Mouse (Mus musculus) frontal cortex, adult 2 months (tissue): ENCODE measurements around the gene Sema3b. TPM values are rescaled to one million over a fixed set of nuclear protein-coding genes. Genes with fewer than 3 reads are reported as not detected.

Experiments used
- DNase-seq, 2 experiments: peaks; one replicate each; pipeline ENCODE4 v3.0.0; 2022; ENCODE audit warnings: low spot score in 1 of 2; ENCODE audit errors: extremely low spot score in 1 of 2
- polyA plus RNA-seq: library from polyadenylated mRNA; depleted of rRNA; stranded (reverse); fragments of >200 nt; gene quantifications from 2 replicates; pipeline ENCODE4 v1.2.3, GENCODE M21; 2012

Gene Sema3b
- polyA plus RNA-seq, 1 experiment: 3.4 TPM

DNA sequence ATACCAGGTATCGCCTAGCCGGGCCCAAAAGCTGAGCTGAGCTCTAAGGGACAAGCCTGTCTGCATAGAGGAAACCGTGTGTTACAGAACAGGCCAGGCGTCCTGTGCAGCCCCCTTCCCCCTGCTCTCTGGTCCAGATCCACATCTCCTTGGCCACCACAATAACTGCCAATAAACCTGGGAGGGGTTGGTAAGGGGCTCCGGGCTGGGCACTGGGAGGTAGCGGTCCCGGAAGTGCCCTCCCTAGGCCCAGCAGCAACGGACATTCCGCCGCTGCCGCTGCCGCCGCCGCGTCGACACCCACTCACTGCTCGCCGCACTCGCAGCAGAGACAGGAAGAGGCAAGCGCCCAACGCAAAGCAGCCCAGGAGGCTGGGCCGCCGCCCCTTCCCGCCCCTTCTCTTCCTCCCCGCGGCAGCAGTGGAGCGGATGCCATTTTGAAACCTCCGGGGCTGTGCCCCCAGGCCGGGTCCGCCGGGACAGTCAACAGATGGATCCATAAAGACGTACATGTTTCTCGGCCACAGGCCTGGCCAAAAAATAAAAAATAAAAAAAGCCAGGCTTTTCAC is 24.1 kb upstream of the Sema3b start:
- peak in 1 of 2 experiments; percentile 75 for DNase-seq

GRCm38 (mm10) chr9:107632478-107632877 is 23.4 kb upstream of the Sema3b start:
- peak in 1 of 2 experiments; percentile 48 for DNase-seq

GRCm38 (mm10) chr9:107631861-107632260 is 22.8 kb upstream of the Sema3b start:
- no peak for DNase-seq

DNA sequence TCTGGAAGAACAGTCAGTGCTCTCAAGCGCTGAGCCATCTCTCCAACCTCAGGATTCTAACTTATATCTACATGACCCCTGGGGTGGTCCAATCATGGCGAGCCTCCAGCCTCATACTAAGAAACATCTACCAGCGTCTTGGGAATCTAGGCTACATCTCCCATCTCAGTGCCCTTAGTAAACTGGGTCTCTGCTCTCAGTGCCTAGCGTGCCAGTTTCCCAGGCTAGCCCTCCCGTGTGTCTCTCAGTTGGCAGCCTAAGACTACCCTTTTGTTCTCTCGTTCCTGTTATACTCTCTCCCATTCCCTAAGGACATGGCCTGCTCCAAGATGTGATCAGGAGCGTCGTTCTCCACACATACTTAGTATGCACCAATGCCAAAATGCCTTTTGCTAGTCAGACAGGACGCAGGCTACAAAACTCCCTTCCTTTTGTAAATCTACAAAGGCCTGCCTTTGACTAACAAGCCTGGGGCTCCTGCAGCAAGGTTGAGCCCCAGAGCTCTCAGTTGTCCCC is 22.3 kb upstream of the Sema3b start:
- no peak for DNase-seq

- DNase-seq: peak in 1 of 2 experiments; percentile 59
Observed at GRCm38 (mm10) chr9:107630576-107630975, 21.5 kb upstream of the Sema3b start.

DNA sequence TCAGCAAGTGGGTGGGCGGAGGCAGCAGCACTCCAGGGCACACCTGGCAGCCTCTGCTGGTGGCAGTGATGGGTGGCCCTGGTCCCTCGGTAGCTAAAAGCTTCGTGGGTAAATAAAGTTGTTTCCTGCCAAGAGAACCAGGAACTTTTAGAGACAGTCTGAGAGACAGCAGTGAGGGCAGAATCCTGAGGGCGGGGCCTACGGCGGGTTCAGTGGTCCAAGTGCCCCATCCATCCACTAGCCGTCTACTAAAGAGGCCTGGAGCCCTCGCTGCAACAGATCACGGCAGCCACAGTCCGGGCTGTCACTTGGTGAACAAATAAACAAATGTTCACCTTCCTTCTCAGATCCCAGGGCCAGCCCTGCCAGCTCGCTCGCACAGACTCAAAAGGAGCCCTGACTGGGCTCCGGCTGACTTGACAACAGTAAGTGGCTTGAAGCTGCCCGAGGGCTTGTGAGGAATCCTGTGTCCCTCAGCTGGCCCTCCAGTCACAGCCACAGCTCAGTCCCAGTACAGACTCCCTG is 20.9 kb upstream of the Sema3b start:
- DNase-seq: no peak

GRCm38 (mm10) chr9:107629411-107629730 is 20.3 kb upstream of the Sema3b start:
- no peak for DNase-seq

DNA sequence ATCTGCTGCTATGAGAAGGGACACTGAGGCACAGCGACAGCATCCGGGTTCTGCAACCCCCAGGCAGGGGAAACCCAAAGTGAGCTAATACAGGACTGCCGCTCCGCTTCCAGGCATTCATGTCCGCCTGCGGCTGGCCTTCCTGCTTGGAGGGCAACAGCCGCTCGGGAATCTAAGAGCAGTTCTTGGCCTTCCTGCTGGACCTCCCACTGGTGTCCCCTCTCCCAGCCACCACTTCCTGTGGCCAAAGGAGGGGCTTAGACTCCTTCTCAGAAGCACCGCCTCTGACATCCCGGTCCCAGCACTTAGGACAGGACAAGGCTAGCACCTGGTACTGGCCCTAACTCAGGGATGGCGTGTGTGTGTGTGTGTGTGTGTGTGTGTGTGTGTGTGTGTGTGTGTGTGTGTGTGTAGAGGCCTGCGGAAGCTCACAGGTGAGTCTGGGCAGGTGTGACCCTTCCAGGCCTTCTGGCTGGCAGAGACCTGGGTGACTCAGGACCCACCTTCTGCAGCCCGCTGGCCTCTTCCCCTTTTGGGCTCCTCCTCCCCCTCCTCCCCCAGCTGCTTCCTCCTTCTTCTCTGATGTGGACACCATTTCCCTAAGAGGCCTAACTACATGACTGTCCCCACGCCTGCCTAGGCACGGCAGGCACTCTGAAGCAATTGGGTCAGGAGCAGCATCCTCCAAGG is 19.8 kb upstream of the Sema3b start:
- no peak for DNase-seq

- DNase-seq: no peak
Observed at GRCm38 (mm10) chr9:107627387-107628255, 18.6 kb upstream of the Sema3b start.

- DNase-seq: peak in 1 of 2 experiments; percentile 84
Observed at GRCm38 (mm10) chr9:107626844-107627277, 17.8 kb upstream of the Sema3b start.

GRCm38 (mm10) chr9:107626158-107626843 is 17.3 kb upstream of the Sema3b start:
- no peak for DNase-seq

DNA sequence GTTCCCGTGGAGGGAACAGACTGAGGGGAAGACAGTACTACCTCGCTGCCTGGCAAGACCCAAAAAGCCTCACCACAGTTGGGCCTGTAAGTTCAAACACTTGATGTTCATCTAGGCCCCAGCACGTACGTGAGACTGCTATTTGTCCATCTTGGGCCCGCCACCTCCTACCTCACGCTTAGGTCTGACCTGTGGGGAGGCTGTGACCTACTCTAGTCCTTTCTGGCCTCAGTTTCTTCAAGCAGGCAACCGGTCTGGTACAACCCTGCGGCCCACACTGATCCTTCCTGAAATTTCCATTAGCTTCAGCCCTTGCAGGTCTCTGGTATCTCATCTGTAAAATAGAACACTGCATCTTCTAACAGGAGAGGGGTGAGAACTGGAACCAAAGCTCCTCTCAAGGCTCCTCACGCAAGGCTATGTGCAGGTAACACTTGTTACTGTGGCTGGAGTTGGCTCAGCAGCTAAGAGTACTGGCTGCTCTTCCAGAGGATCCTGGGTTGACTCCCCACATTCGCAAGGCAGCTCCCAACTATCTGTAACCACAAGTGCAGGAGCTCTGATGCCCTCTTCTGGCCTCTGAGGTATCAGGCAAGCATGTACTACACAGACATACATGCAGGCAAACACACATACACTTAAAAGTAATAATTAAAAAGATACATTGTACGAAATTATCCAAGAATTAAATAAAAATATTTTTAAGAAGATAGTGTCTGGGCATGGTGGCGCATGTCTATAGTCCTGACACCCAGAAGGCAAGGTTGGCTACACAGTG is 16.5 kb upstream of the Sema3b start:
- DNase-seq: no peak

DNA sequence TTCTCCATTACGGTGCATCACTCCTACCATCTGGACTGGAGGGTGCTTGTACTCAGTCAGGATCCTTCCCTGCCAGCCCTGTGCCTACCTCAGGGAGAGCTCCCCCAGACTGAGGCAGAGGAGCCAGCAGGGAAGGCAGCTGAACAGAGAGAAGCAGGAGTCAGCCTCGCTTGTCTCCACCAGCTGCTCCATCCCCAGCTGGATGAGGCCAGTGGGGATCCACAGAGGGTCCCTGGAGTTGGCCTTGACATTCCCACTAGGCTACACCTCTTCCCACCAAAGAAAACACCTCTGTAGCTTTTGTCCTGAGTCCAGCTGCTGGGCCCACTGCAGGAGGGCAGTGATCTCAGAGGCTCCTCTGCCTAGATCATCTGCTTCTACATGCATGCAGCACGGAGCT is 15.9 kb upstream of the Sema3b start:
- no peak for DNase-seq

GRCm38 (mm10) chr9:107624539-107624938 is 15.5 kb upstream of the Sema3b start:
- DNase-seq: no peak

- DNase-seq: no peak
Observed at GRCm38 (mm10) chr9:107620954-107621353, 11.9 kb upstream of the Sema3b start.

DNA sequence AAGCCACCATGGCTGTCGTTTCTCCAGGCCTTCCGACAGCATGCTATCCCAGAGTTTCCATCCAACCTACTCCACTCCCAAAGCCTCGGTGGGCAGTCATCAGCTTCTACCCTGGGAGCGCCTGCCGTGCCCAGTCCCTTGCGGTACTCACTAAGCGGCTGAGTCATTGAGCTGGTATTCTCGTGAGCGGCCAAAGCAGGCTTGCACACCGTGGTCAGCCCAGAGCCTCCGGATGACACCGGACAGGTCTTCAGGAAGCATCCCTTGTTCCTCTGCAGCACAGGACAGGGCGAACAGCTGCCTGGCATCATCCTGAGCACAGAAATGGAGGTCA is 10.5 kb upstream of the Sema3b start:
- no peak for DNase-seq

DNA sequence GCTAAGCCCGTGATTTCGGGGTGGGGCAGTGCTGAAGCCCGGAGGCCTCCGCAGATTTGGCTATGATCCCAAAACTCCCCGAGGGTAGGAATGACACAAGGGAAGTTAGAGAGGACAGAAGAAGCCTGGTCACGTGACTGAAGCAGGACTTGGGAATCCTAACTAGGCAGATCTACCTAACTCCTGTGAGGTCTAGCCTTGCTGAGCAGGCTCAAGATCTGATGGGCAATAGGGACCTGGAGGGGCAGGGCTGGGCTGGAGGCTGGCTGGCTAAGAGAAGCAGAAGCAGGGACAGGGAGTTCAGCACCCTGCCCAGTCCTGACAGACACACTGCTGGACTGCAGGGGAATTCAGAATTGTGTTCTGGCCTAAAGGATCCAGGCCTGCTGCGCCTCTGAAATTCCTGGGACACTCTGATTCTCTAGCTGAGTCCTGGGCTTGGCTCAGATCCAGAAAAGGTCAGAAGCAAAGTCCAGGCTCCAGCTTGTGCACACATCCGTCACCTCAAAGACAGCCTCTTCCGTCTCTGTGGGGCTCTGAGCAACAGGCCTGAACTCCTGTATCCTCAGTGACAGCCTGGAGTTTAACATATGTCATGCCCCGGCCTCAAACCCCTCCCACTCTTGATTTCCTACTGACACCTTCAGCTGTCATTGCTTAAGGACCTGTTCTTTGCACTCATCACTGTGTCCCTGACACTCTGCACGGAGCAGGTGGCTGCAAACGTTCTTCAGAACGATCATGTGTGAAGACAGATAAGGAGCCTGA is 9.9 kb upstream of the Sema3b start:
- DNase-seq: no peak

GRCm38 (mm10) chr9:107618098-107618497 is 9.1 kb upstream of the Sema3b start:
- DNase-seq: no peak

GRCm38 (mm10) chr9:107617461-107617860 is 8.4 kb upstream of the Sema3b start:
- DNase-seq: no peak
